Mouse (Mus musculus) intestine, postnatal 0 days (tissue): Measurements from ENCODE around the gene Gapdh. TPM values are rescaled to one million over a fixed set of nuclear protein-coding genes. Genes with fewer than 3 reads are reported as not detected.

Experiments
- ATAC-seq: fragments of 200-750 bp; cut with Nextera tagmentation; 2 replicates; pipeline ENCODE4 v1.8.0; 2017; ENCODE audit warnings: mild to moderate bottlenecking, moderate TSS enrichment, moderate library complexity
- H3K27ac ChIP-seq: fragments of 300-500 bp; sonication (generic); 2 replicates; pipeline ENCODE4 v1.5.1; 2014; ENCODE audit warnings: mild to moderate bottlenecking, low read depth, low read length, moderate library complexity
- H3K27me3 ChIP-seq: fragments of 300-500 bp; sonication (generic); replicated peaks from 2 replicates; pipeline ENCODE4 v1.6.1; 2014; ENCODE audit warnings: low read length, mixed read lengths; ENCODE audit not compliant: control insufficient read depth, insufficient read depth
- H3K36me3 ChIP-seq: fragments of 300-500 bp; sonication (generic); 2 replicates; pipeline ENCODE4 v1.6.1; 2014; ENCODE audit warnings: mild to moderate bottlenecking, moderate library complexity; ENCODE audit not compliant: control insufficient read depth, insufficient read depth
- H3K4me1 ChIP-seq: fragments of 300-500 bp; sonication (generic); replicated peaks from 2 replicates; pipeline ENCODE4 v1.6.1; 2014; ENCODE audit warnings: antibody characterized with exemption, low read length, mixed read lengths; ENCODE audit not compliant: control insufficient read depth, insufficient read depth
- H3K4me2 ChIP-seq: fragments of 300-500 bp; sonication (generic); replicated peaks from 2 replicates; pipeline ENCODE4 v1.6.1; 2014; ENCODE audit warnings: low read depth, mild to moderate bottlenecking, moderate library complexity
- H3K4me3 ChIP-seq: fragments of 300-500 bp; sonication (generic); 2 replicates; pipeline ENCODE4 v1.5.1; 2014; ENCODE audit warnings: low read depth, low read length
- H3K9ac ChIP-seq: fragments of 300-500 bp; sonication (generic); 2 replicates; pipeline ENCODE4 v1.6.1; 2014; ENCODE audit warnings: mild to moderate bottlenecking, low read depth, low read length
- H3K9me3 ChIP-seq: fragments of 300-500 bp; sonication (generic); 2 replicates; pipeline ENCODE4 v1.6.1; 2016; ENCODE audit warnings: mixed run types; ENCODE audit not compliant: control insufficient read depth
- CTCF ChIP-seq: sonication (generic); IDR thresholded peaks from 2 replicates; pipeline ENCODE4 v1.5.1; 2016; ENCODE audit warnings: low read depth, mild to moderate bottlenecking, control low read depth, antibody characterized with exemption, moderate library complexity
- WGBS: fragments of 180-500 bp; shearing (Covaris S2); extraction: QIAGEN DNeasy Blood & Tissue Kit; methylation state at CpG from one replicate; pipeline ENCODE4 v1.1.7; 2014; 5-methylcytosine and 5-hydroxymethylcytosine counted together
- polyA plus RNA-seq: library from polyadenylated mRNA; unstranded; fragments of >200 nt; fragmentation: Nextera tagmentation; extraction: Ambion mirVana; gene quantifications from 2 replicates; pipeline ENCODE4 v1.2.1, GENCODE M21; 2015

Gene Gapdh
- polyA plus RNA-seq, 1 experiment from 2014 or later: 1,629 TPM

GRCm38 (mm10) chr6:125153682-125154081 lies 12.6 kb downstream of the Gapdh start:
- H3K4me3 ChIP-seq: no peak overlapping the region
- TF ChIP-seq CTCF: no peak
- H3K9ac ChIP-seq: no peak overlapping the region
- WGBS: 87% methylated on average over 4 of the region's 4 CpGs
- no peak overlapping the region for H3K4me2 ChIP-seq
- no peaks in the 10 kb centered on the region for H3K4me1 ChIP-seq
- H3K36me3 ChIP-seq: peaks cover 15% of the 10 kb centered on the region; the same call in 1 of the 2 replicates
- no peaks in the 10 kb centered on the region for H3K9me3 ChIP-seq
- H3K27me3 ChIP-seq: no peaks in the 10 kb centered on the region
- no peak overlapping the region for H3K27ac ChIP-seq
- no peak for ATAC-seq

DNA sequence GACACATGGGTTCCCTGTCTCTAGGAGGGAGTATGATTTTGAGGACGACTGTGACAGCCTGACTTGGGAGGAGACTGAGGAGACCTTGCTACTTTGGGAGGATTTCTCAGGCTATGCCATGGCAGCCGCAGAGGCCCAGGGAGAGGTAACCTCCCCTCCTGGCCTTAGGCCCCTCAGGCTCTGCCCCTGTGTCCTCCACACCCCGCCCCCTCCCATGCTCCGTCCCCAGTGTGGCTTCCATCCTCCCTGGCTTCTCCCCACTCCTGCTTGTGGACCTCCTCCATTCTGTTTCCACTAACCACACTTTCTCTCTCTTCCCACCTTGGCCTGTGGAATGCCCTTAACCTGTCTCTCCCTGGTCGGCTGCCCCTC lies 13.3 kb downstream of the Gapdh start:
- no peak overlapping the region for H3K9ac ChIP-seq
- no peaks in the 10 kb centered on the region for H3K27me3 ChIP-seq
- WGBS: 88% methylated on average over 5 of the region's 5 CpGs
- H3K9me3 ChIP-seq: no peaks in the 10 kb centered on the region
- TF ChIP-seq CTCF: no peak
- H3K4me1 ChIP-seq: no peaks in the 10 kb centered on the region
- H3K4me2 ChIP-seq: no peak overlapping the region
- H3K4me3 ChIP-seq: no peak overlapping the region
- ATAC-seq: no peak
- no peak overlapping the region for H3K27ac ChIP-seq
- peaks cover 11% of the 10 kb centered on the region; the same call in 1 of the 2 replicates for H3K36me3 ChIP-seq

DNA sequence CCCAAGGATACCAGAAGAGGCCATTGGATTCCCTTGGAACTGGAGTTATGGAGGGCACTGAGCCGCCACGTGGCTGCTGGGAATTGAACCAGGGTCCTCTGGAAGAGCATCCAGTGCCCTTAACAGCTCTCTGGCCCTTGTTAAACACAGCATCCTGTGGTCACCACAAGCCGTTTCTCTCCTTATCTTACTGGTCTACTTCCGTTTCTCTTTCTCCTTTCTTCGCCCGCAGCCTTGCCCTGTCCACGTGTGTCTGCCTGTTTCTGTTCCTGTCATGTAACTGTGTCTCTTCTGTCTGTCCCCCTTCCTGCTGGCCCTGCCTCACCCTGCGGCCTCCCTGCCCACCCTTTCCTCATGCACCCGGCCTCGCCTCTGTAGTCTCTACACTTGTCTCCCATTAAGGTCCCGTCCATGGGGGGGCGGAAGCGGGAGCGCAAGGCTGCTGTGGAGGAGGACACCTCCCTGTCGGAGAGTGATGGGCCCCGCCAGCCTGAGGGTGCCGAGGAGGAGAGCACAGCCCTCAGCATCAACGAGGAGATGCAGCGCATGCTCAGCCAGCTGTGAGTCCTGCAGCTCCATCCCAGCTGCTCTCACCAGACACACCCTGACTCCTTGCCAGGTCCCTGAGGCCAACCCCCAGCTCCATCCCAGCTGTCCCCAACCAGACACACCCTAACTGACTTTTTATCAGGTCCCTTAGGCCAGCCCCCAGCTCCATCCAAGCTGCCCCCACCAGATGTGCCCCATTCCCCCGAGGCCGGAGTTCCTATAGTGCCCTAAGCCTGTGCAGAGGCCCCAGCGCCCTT lies 13.9 kb downstream of the Gapdh start:
- no peak for TF ChIP-seq CTCF
- Histone ChIP-seq H3K4me2 (no peak overlapping the region), H3K36me3 (peaks cover 11% of the 10 kb centered on the region; the same call in 1 of the 2 replicates), H3K27ac (no peak overlapping the region), H3K9me3 (no peaks in the 10 kb centered on the region), H3K4me1 (no peaks in the 10 kb centered on the region), H3K4me3 (no peak overlapping the region), H3K27me3 (no peaks in the 10 kb centered on the region), H3K9ac (no peak overlapping the region)
- WGBS: 76% methylated on average over 22 of the region's 22 CpGs
- ATAC-seq: no peak

- no peak for ATAC-seq
- Histone ChIP-seq H3K4me1 (no peaks in the 10 kb centered on the region), H3K9me3 (no peaks in the 10 kb centered on the region), H3K9ac (0 out of 2 replicates have a peak overlapping the region, but pooled peaks have one; percentile 1), H3K4me3 (no peak overlapping the region), H3K4me2 (no peak overlapping the region), H3K27ac (no peak overlapping the region), H3K36me3 (peaks cover 11% of the 10 kb centered on the region; the same call in 1 of the 2 replicates), H3K27me3 (no peaks in the 10 kb centered on the region)
- TF ChIP-seq CTCF: no peak
- WGBS: 82% methylated on average over 7 of the region's 7 CpGs
Measured at GRCm38 (mm10) chr6:125149569-125149950, 16.7 kb downstream of the Gapdh start.

DNA sequence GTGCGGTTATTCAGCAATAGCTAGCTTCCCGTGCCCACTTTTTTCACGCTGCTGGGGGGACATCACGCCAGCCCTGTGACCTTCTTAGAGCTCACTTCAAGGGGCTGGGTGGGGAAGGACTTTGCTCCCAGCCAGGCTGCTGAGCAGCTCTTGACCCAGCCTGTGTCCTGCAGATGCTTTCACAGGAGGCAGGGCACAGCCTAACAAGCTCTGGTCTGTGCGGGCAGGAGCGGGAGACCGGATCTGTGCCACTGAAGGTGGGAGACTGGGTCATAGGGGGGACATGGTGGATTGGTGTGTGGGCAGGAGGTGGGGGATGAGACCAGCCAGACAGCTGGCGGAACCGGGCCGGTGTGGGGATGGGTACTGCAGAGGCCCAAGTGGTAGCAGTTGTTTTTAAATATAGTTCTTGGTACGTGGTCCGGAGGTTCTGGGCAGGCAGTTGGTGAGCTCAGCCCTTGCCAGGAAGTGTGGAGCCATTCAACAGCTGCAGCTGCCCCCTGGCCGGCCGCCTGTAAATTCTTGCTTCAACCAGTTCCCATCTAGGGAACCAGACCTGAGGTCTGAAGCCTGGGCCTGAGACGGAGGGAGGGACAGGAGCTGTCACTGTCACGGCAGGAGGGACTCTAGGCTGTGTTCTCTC lies 17.2 kb downstream of the Gapdh start:
- H3K27ac ChIP-seq: no peak overlapping the region
- no peak for ATAC-seq
- 66% methylated on average over 16 of the region's 16 CpGs for WGBS
- no peaks in the 10 kb centered on the region for H3K9me3 ChIP-seq
- H3K27me3 ChIP-seq: no peaks in the 10 kb centered on the region
- H3K4me2 ChIP-seq: no peak overlapping the region
- peaks cover 11% of the 10 kb centered on the region; the same call in 1 of the 2 replicates for H3K36me3 ChIP-seq
- no peaks in the 10 kb centered on the region for H3K4me1 ChIP-seq
- H3K9ac ChIP-seq: 0 out of 2 replicates have a peak overlapping the region, but pooled peaks have one; percentile 1
- TF ChIP-seq CTCF: no peak
- no peak overlapping the region for H3K4me3 ChIP-seq

DNA sequence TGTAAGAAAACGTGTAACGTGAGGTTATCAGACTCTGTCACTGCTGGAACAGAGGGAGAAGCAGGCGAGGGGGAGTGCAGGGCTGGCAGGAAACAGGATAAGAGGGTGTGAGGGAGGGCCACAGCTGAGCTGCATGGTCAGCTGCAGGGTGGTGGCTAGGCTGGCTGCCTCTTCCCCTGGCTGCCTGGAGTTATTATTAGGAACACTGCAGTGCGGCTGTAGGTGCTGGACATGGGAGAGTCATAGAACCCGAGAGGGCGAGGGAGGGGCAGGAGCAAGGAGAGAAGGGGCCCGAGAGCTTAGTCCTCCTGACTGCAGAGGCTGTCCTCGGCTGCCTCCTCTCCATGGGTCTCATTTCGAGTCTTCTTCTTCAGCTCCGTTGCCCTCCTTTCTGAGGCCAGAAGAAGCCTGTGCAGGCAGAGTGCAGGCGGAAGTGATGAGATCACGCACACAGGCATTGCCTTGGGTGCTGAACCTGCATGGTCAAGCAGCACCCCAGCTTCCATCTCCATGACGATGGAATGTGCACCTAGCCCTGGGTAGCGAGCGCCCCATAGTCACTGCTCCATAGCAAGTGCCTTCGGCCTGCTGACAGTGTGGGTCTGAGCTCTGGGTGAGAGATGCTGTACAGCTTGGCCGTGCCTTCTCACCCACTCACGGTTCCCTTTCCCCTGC lies 17.9 kb downstream of the Gapdh start:
- no peaks in the 10 kb centered on the region for H3K27me3 ChIP-seq
- no peak for TF ChIP-seq CTCF
- H3K36me3 ChIP-seq: peaks cover 11% of the 10 kb centered on the region; the same call in 1 of the 2 replicates
- H3K4me2 ChIP-seq: no peak overlapping the region
- WGBS: 53% methylated on average over 18 of the region's 18 CpGs
- H3K4me3 ChIP-seq: no peak overlapping the region
- no peak overlapping the region for H3K27ac ChIP-seq
- H3K9ac ChIP-seq: 0 out of 2 replicates have a peak overlapping the region, but pooled peaks have one; percentile 1
- H3K9me3 ChIP-seq: no peaks in the 10 kb centered on the region
- ATAC-seq: no peak
- H3K4me1 ChIP-seq: no peaks in the 10 kb centered on the region
